Mouse (Mus musculus) kidney, adult 2 months (tissue): ENCODE results near the gene Zbtb22.
"Not testable (repeated sequence)": the region's sequence is repeated elsewhere in the genome, so short reads cannot be mapped to it uniquely, and the experiment has no call there.

Experiments used
- CTCF ChIP-seq: fragments of 200-500 bp; conservative IDR thresholded peaks from 2 replicates; pipeline ENCODE4 v1.5.1; 2011; ENCODE audit warnings: low read depth, mild to moderate bottlenecking, control low read depth, low read length, moderate library complexity, mixed read lengths; ENCODE audit not compliant: insufficient read depth, insufficient read length
- POLR2A ChIP-seq: fragments of 200-500 bp; IDR thresholded peaks from one replicate; pipeline ENCODE4 v1.6.1; 2011; ENCODE audit warnings: low read depth, low read length, control low read depth

DNA sequence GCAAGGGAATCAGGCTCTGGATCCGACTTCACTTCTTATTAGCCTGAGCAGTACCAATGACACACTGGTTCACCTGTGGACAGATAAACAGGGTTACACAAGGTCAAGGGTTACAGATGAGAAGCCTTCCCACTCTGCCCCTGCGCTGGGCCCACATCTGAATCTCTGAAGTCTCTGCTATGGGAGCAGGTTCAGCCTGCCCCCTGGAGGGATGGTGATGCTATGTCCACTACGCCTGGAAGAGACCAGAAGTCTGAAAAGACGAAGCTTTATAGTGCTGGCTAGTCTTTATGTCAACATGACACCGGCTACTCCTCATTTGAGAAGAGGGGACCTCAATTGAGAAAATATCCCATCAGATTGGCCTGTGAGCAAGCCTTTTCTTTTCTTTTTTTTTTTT, 39.9 kb upstream of the Zbtb22 start:
- TF ChIP-seq CTCF, result peak; percentile 35
- TF ChIP-seq POLR2A, result not testable (repeated sequence)
